Mouse (Mus musculus): ENCODE measurements around the gene Mdh2. TPM values are rescaled to one million over a fixed set of nuclear protein-coding genes. Genes with fewer than 3 reads are reported as not detected.

Gene Mdh2
- total RNA-seq (2021): 100 to 1,000 TPM; 469 to 476 TPM
- long read RNA-seq, transcript Mdh2-201 (9 exons, 1,456 nt): major isoform, 897 of 934 reads
- long read RNA-seq, partial matches to known transcripts: 26 of 934 reads
- long read RNA-seq, other reads (novel, unspliced or antisense): 11 of 934 reads

DNA sequence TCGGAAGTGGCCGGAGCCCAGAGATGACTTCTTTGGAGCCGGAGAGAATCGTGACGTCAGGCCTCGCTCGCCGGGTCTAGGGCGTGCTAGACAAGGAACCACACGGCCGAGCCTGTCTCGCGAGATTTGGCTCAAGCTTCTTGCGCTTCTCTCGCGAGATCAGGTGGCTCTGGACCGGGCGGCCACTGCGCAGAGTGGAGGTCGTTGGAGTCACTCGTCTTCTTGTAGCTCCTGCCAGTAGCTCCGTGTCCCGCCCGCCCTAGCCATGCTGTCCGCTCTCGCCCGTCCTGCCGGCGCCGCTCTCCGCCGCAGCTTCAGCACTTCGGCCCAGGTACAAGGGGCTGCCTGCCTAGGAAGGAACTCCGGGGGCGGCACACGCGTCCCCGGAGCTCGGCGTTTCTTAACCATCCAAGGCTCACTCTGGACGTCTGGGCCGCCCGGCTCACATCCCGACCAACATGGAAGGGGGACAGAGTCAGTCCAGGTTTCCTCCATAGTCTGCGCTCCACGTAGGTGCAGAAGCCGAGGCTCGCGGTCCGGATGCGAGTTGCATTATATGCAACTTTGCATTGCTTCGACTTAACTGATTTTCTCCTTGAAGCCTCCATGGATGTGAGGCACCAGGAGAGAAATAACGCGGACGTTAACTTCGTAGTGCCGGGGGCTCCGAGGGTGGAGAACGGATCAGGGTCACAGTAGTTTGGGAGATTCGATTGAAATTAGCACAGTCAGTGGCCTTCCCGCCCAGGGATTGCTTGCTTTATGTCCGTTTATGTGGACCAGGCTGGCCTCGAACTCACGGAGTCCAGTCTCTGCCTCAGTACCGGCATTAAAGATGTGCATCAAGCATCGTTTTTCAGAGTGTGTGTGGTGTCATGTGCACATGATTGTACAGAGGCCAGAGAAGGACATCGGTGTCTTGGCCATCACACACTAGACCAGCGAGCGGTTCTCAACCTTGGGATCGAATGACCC lies at the start of gene Mdh2:
Gene Mdh2 (plus strand): TSS at position 10 of the 975 bp plus-strand sequence.
- peak; percentile 99 for DNase-seq (ENCODE audit: low spot score in 2 of 2)

DNA sequence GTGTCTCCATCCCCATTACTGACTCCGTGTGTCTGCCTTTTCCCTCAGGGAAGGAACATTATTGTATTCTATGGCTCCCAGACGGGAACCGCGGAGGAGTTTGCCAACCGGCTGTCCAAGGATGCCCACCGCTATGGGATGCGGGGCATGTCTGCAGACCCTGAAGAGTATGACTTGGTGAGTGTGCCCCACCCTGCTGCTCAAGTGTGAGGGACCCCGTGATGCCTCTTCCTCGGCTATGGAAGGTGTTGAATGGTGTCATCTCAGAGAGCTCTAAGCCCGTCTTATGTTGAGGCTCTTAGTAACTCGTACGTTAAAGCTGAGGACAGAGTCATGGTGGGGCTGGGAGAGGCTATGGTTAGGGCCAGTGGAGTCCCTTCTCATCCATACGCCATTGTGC lies 48.9 kb upstream of the Mdh2 start:
- no peak for DNase-seq (ENCODE audit: low spot score in 2 of 2)

DNA sequence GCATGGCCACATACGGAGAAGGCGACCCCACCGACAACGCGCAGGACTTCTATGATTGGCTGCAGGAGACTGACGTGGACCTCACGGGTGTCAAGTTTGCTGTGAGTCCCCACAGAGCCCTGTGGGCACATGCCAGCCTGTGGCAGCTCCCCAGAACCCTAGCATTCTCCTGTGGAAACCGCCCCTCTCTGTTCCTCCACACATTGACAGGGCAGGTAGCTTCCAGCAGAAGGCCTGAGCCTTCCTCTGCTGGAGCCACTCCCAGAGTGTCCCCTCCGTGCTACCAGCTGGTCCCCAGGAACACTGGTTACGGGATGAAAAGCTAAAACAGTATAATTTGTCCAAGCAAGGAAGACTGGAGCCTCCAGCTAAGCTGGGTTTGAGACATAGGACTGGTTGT lies 48.0 kb upstream of the Mdh2 start:
- DNase-seq (ENCODE audit: low spot score in 2 of 2): no peak

DNA sequence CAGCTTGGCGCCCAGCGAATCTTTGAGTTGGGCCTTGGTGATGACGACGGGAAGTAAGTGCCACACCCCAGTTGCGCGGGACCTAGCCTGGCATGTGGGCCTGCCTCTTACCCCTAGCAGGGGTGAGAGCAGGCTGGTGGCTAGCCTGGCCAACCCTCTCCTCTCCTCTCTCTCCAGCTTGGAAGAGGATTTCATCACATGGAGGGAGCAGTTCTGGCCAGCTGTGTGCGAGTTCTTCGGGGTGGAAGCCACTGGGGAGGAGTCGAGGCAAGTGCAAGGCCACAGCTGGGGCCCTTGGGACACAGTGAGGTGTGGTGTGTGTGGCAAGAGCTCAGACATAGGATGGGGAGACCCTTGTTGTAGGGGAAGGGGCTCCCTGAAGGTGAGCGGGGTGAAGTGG lies 47.4 kb upstream of the Mdh2 start:
- no peak for DNase-seq (ENCODE audit: low spot score in 2 of 2)

DNA sequence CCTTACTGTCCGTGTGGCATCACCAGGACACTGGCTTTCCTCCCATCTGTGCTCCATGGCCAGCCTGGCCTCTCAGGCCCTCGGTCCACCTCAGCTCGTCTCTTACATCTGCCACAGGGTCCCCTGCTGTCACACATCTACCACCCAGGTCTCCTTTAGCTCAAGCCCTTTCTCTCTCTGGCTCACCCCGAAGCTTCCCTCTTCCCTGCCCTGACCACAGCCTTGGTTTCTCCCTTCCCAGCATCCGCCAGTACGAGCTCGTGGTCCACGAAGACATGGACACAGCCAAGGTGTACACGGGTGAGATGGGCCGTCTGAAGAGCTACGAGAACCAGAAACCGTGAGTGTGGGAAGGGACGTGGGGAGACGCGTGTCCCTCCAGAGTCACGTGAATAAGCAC lies 47.0 kb upstream of the Mdh2 start:
- no peak for DNase-seq (ENCODE audit: low spot score in 2 of 2)

DNA sequence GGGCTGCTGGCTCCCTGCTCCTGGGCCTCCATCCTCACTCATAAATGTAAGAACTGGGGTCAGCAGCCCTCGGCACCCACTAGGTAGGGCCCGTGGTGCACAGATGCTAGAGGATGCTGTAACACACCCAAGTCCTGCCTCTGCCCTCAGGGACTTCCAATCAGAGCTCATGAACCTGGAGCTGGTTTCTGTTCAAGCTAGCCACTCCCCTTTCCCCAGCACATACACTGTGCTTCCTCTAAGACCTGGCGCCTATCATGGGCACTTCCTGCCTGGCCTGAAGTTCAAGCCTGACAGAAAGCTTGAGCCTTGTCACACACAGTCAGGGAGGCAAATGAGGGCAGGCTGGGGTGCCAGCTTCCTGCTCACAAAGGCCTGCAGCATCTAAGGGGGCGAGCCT lies 45.2 kb upstream of the Mdh2 start:
- no peak for DNase-seq (ENCODE audit: low spot score in 2 of 2)

DNA sequence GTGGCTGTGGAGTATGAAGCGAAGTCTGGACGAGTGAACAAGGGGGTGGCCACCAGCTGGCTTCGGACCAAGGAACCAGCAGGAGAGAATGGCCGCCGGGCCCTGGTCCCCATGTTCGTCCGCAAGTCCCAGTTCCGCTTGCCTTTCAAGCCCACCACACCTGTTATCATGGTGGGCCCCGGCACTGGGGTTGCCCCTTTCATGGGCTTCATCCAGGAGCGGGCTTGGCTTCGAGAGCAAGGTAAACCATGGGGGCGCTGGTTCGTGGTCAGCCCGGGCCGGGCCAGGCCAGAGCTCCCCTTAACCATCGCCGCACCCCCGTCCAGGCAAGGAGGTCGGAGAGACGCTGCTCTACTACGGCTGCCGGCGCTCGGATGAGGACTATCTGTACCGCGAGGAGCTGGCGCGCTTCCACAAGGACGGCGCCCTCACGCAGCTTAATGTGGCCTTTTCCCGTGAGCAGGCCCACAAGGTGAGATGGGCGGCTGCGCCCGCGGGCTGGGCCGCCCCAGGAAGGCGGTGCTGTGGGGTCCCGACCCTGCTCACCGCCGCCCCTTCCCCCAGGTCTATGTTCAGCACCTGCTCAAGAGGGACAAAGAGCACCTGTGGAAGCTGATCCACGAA lies 44.1 kb upstream of the Mdh2 start:
- no peak for DNase-seq (ENCODE audit: low spot score in 2 of 2)

DNA sequence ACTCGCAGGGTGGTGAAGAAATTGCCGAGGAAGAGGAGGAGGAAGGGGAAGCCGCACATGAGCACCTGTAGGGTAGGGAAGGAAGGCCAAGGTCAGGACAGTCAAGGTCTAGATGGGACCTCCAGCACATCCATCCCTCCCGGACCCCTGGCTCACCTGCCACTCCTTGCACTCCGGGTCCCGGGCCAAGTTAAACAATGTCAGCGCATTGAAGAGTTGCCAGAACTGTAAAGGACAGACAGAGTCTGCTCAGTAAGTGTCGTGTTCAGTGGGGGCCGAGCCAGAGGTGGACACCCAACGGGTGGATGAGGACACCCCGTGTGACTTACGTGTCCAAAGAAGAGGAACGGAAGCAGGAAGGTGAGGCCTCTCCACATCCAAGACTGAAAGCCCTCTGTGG lies 42.5 kb upstream of the Mdh2 start:
- no peak for DNase-seq (ENCODE audit: low spot score in 2 of 2)

DNA sequence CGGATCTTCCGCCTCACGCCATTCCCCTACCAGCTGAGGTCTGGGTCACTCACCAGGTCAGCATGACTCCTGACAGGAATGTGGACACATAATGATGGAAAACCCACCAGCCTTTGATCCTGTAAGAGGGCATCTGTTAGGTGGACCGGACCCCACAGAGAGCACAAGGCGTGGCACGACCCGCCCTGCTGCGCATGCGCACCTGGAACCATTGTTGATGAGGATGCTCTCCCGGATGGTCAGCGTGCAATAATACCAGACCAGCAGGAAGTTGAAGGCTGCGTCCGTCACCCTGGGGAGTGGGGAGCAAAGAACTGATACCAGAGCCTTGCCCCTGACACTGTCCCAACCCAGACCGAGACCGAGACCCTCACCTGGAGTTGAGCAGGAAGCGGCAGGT lies 41.7 kb upstream of the Mdh2 start:
- no peak for DNase-seq (ENCODE audit: low spot score in 2 of 2)

DNA sequence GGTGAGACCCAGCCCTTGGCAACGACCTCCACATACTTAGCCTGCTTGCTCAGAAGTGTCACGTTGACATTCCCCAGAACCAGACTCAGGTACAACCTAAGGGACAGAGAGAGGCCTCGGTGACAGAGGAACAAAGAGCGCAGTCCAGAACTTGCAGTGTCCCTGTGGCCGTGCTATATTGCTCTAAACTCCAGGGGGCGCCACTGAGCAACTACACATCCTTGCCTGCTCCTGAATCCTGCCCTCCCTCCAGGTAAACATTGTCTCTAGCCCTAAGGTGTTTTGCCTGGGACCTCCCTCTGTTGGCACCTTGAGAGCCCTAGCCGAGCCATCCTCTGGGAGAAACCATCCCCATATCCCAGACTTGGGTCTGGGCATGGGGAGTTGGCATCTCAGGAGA lies 41.1 kb upstream of the Mdh2 start:
- DNase-seq (ENCODE audit: low spot score in 2 of 2): no peak

DNA sequence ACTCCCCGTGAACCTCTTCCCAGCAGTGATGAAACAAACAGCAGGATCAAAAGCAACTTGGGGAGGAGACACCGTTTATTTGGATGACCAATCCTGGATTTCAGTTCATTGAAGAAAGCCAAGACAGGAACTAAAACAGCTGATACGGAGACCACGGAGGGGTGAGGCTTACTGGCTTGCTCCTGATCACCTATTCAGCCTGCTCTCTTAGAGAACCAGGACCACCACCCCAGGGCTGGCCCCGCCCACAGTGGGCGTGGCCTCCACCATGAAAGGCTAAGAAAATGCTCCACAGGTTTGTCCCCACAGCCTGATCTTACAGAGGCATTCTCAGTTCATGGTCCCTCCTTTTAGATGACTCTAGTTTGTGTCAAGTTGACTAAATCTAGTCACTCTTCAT lies 40.0 kb upstream of the Mdh2 start:
- DNase-seq (ENCODE audit: low spot score in 2 of 2): no peak

DNA sequence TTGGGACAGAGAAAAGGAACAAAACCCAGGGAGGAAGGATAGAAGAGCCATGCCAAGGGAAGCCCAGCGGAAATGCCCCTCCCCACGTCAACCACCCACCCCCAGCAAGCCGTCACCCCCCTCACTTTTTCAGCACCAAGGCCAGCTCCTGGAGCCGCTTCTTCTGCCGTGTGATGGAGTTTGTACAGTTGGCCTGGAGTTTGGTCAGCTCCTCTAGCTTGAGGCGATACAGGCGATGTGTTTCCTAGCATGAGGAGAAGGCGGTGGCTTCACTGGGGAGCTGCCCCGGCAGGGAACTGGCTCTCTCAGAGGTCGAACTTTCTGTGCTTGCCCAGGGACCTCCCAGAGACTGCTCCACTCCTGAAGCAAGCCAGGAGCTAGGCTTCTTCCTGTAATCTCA lies 36.1 kb upstream of the Mdh2 start:
- DNase-seq (ENCODE audit: low spot score in 2 of 2): no peak

DNA sequence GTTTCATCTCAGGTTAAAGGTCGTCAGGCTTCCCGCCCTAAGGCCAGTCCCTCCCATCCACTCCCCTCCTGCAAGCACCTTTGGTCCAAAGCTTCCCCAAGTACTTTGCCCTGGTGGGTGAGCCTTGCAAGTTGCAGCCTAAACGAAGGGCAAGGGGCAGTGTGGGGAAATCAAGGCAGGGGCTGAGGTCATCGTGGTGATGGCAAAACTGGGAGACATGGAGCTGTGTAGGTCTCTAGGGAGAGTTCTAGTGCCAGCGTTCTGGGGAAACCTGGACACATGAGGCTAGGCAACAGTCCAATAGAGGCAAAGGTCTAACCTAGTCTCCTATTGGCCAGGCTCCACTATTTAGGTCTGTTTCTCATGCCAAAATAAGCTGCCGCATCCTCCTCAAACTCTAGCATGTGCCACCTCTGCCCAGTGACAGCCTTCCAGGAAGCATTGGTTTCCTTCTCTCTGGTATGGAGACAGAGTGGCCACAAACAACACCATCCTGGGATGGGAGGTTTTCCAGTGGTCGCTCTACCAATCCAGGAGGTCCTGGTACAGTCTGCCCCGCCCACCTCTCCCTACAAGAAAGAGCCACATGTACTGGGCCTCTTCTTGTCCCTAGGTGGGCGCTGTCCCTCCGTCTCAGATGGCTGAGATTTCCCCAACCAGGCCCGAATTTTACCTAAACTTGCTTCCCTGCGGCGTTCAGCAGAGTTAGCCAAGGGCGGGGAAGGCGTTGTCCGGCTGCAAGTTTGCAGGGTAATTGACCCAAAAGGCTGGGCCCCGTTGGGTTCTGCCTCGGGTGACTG lies 35.1 kb upstream of the Mdh2 start:
- DNase-seq (ENCODE audit: low spot score in 2 of 2): no peak

DNA sequence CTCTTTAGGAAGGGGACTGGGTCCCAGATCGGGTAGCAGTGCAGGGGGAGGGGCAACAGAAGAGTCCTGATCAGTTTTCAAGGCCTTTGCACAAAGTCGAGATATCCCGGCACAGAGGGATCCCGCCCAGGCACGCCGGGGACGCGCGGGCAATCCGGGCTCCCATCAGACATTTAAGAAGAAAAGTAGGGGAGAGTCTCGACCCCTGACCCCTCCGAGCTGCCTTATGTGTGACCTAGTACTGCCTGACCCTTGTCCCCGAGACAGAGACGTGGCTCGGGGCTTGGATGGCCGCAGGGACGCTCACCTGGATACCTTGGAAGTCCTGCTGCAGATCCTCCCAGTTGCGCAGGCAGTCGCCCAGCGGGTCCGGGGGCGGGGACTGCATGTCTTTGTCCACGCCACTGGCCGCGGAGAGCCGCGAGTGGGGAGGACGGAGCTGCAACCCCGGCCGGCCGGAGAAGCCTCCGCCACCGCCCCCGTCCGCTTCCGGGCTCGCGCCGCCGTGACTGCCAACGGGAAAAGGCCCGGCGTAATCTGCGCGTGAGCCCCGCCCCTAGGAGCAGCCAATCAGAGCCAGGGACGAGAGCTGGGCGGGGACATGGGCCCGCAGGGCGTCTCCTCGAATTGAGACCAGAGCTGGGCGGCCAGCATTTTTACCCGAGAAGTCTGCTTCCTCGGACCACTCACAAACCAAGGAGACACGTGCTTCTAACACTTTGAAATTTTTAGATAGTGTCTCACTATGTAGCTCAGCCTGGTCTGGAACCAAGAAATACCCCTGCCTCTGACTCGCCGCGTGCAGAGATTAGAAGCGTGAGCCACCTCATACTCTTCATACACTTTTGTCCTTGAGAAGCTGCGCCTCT lies 34.3 kb upstream of the Mdh2 start, which contains the start of gene Tmem120a:
Gene Tmem120a (minus strand): TSS at position 708 of the 869 bp plus-strand sequence.
- peak; percentile 91 to 94 for DNase-seq (ENCODE audit: low spot score in 2 of 2)

DNA sequence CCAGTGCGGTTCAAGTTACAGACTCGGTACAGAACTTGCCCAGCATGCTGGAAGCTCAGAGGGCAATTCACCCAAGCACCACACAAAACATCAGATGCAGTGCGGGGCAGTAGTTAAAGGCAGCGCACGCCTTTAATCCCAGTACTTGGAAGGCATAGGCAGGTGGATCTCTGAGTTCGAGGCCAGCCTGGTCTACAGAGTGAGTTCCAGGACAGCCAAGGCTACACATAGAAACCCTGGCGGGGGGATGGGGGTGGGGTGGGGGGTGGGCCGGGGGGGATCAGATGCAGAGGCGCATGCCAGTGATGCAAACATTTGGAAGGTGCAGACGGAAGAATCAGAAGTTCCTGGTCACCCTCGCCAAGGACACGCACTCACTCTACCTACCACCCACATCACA lies 33.5 kb upstream of the Mdh2 start:
- no peak for DNase-seq (ENCODE audit: low spot score in 2 of 2)

DNA sequence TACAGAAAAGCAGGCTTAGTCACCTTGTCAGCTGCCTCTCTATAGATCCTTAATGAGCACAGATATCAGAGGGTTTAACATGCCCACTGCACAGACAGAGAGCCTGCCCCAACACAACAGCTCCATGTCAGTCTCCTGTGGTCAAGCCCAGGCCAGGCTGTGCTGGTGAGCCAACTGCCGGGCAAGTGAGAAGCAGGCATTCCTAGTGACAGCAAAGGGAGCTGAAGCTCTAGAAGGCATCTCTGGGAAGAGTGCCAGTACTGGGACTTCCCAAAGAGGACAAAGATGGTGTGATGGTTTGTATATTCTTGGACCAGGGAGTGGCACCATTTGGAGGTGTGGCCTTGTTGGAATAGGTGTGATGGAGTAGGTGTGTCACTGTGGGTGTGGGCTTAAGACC lies 27.2 kb upstream of the Mdh2 start:
- no peak for DNase-seq (ENCODE audit: low spot score in 2 of 2)

DNA sequence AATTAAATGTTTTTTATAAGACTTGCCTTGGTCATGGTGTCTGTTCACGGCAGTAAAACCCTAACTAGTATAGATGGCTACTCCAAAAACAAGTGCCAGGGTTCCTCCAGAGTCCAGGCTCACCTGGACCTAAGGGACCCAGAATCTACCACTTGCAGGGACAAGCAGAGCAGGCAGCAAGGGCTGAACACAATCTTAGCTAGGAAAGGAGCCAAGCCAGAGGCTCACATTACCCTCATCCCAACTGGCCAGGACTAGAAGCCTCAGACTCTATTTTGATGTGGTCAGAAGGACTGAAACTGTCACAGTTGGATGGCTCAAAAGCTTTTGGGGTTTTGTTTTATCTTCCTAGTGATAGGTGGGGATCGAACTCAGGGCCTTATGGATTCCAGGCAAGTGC lies 26.7 kb upstream of the Mdh2 start:
- DNase-seq (ENCODE audit: low spot score in 2 of 2): no peak

DNA sequence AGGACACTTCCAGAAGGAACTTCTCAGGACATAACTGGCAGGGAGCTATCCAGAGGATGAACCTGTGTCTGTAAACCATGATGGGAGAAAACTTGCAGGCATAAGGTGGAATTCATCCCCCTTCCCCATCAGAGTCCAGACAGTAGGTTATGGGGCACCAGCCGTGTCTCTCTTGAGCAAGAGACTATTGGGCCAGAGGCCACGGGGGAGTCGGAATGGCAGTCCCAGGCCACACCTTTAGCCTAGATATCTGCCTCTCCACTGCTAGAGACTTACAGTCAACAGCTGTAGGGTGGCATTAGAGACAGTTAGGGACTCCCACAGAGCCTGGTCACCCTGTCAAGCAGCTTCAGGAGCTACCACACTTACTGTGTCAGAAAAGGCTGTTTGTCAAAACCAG lies 16.4 kb upstream of the Mdh2 start:
- DNase-seq (ENCODE audit: low spot score in 2 of 2): no peak

DNA sequence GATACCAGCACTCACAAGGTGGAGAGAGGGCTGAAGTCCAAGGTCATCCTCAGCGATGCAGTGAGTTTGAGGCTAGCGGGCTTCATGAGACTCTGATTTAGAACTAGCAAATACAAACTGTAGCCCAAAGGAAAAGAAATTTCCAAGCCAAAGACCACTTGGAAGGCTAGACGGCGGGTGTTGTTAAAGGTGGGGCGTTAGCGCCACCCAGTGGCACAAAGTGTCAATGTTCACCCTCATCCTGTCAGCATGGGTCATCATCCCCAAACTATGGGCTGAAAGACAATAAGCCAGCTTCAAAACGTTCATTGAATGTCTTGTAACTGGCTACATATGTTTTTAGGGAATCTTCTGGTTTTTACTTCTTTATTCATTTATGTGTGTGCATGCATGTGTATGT lies 14.8 kb upstream of the Mdh2 start:
- peak; percentile 83 to 87 for DNase-seq (ENCODE audit: low spot score in 2 of 2)

DNA sequence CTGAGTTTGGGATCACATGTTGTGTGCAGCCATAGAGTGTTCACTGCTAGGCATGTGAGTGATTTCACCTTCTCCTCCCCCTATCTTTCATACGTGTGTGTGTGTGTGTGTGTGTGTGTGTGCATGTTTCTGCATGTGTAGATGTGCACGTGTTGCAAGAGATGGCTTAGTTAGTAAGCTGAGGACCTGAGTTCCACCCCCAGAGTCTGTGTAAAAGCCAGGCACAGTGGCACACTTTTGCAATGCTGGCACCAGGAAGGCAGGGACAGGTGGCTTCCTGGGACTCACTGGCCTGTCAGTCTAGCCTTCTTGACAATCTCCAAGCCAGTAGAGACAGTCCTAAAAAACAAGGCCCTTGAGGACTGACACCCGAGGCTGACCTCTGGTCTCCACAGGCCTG lies 13.3 kb upstream of the Mdh2 start:
- no peak for DNase-seq (ENCODE audit: low spot score in 2 of 2)

DNA sequence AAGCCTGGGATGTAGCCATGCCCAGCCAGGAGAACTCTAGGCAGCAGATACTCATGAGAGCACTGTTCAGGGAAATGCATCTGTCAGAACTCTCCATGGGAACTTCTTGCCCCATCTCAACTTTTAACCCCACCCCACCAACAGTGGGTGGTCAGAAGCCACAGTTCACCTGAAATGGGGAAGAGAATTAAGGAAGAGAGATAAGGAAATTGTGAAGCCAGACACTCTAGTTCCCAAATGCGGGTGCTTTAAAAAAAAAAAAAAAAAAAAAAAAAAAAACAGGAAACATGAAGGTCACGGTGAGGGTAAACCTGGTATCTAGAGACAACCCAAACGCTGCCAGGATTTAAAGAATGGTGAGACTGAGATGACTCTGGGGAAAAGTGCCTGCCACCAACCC lies 5.8 kb upstream of the Mdh2 start:
- DNase-seq (ENCODE audit: low spot score in 2 of 2): no peak
